Mouse (Mus musculus) forebrain, embryonic 11.5 days (tissue): ENCODE results near the gene Polr1c. TPM values are rescaled to one million over a fixed set of nuclear protein-coding genes. Genes with fewer than 3 reads are reported as not detected.

Source experiments
- ATAC-seq: fragments of 200-750 bp; cut with Nextera tagmentation; replicated peaks from 2 replicates; pipeline ENCODE4 v1.8.0; 2017; ENCODE audit warnings: moderate TSS enrichment; ENCODE audit not compliant: low FRiP score
- DNase-seq: peaks from one replicate; pipeline ENCODE4 v3.0.0-alpha.2; 2017; ENCODE audit warnings: low spot score
- H3K27ac ChIP-seq: fragments of 300-500 bp; sonication (generic); 2 replicates; pipeline ENCODE4 v1.5.1; 2014; ENCODE audit warnings: low read depth, low read length
- H3K27me3 ChIP-seq: fragments of 300-500 bp; sonication (generic); 2 replicates; pipeline ENCODE4 v1.6.1; 2014; ENCODE audit warnings: mild to moderate bottlenecking, low read length, mixed read lengths; ENCODE audit not compliant: control insufficient read depth, insufficient read depth
- H3K36me3 ChIP-seq: fragments of 300-500 bp; sonication (generic); 2 replicates; pipeline ENCODE4 v1.6.1; 2014; ENCODE audit warnings: mild to moderate bottlenecking, low read length, moderate library complexity, mixed read lengths; ENCODE audit not compliant: control insufficient read depth, insufficient read depth
- H3K4me1 ChIP-seq: fragments of 300-500 bp; sonication (generic); replicated peaks from 2 replicates; pipeline ENCODE4 v1.6.1; 2014; ENCODE audit warnings: low read length, mixed read lengths; ENCODE audit not compliant: control insufficient read depth, insufficient read depth
- H3K4me2 ChIP-seq: fragments of 300-500 bp; sonication (generic); 2 replicates; pipeline ENCODE4 v1.6.1; 2014; ENCODE audit warnings: low read depth, mild to moderate bottlenecking, low read length, moderate library complexity, mixed read lengths; ENCODE audit not compliant: severe bottlenecking
- H3K4me3 ChIP-seq: fragments of 300-500 bp; sonication (generic); 2 replicates; pipeline ENCODE4 v1.5.1; 2014; ENCODE audit warnings: low read depth, low read length
- H3K9ac ChIP-seq: fragments of 300-500 bp; sonication (generic); 2 replicates; pipeline ENCODE4 v1.6.1; 2014; ENCODE audit warnings: low read length
- H3K9me3 ChIP-seq: fragments of 300-500 bp; sonication (generic); 2 replicates; pipeline ENCODE4 v1.6.1; 2016; ENCODE audit warnings: low read length, mixed read lengths; ENCODE audit not compliant: control insufficient read depth
- WGBS: fragments of 180-500 bp; shearing (Covaris S2); extraction: QIAGEN DNeasy Blood & Tissue Kit; methylation state at CpG from one replicate; pipeline ENCODE4 v1.1.7; 2014; 5-methylcytosine and 5-hydroxymethylcytosine counted together
- polyA plus RNA-seq: library from polyadenylated mRNA; unstranded; fragments of >200 nt; fragmentation: Nextera tagmentation; extraction: Ambion mirVana; gene quantifications from 2 replicates; pipeline ENCODE4 v1.2.1, GENCODE M21; 2014

Polr1c gene
- polyA plus RNA-seq, 1 experiment from 2014 or later, result 111 TPM

DNA sequence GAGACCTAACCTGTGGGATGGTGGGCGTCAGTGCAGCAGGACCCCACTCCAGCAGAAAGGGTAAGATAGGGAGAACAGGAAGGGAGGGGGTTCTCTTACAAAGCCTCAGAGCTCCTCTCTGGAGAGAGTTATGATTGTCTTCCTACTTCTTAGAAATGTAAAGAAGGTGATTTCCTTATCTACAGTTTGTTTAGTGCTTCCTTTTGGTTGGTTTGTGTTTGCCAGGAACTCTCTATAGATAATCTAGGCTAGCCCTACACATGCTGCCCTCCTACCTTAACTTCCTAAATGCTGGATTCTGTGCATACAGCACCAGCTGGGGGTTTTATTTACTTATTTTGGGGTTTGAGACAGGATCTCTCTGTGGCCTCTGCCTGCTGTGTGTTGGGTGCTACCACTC is 11.8 kb downstream of the Polr1c start:
- no peak overlapping the region for H3K27ac ChIP-seq
- H3K4me1 ChIP-seq, result no peaks in the 10 kb centered on the region
- H3K4me3 ChIP-seq, result no peak overlapping the region
- no peaks in the 10 kb centered on the region for H3K27me3 ChIP-seq
- peaks cover 16% of the 10 kb centered on the region; the same call in 1 of the 2 replicates for H3K36me3 ChIP-seq
- no peak for DNase-seq
- H3K9ac ChIP-seq, result no peak overlapping the region
- WGBS, result 100% methylated on average over 1 of the region's 1 CpGs
- no peak for ATAC-seq
- no peak overlapping the region for H3K4me2 ChIP-seq
- H3K9me3 ChIP-seq, result no peaks in the 10 kb centered on the region

DNA sequence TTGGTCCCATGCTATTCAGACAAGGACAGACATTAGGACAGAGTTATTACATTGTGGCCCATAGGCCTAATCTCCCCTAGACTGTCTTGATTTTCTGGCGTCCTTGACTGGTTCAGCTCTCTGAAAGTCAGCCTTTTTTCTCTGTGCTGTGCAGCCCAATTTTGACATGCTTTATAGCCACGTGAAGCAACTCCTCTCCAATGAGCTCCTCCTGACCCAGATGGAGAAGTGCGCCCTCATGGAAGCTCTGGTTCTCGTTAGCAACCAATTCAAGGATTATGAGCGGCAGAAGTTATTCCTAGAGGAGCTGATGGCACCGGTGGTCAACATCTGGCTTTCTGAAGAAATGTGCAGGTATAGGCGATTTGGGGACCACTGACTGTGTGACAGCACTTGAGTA is 20.3 kb downstream of the Polr1c start:
- Histone ChIP-seq H3K4me1 (no peaks in the 10 kb centered on the region), H3K9me3 (no peaks in the 10 kb centered on the region), H3K27ac (no peak overlapping the region), H3K4me3 (no peak overlapping the region), H3K4me2 (no peak overlapping the region), H3K27me3 (no peaks in the 10 kb centered on the region), H3K9ac (no peak overlapping the region), H3K36me3 (peaks cover 19% of the 10 kb centered on the region; the same call in 1 of the 2 replicates)
- WGBS, result 88% methylated on average over 7 of the region's 7 CpGs
- DNase-seq (no peak), ATAC-seq (no peak)

GRCm38 (mm10) chr17:46221601-46222000 is 26.3 kb downstream of the Polr1c start:
- Histone ChIP-seq H3K9ac (no peak overlapping the region), H3K36me3 (peaks cover 13% of the 10 kb centered on the region; the same call in 1 of the 2 replicates), H3K9me3 (no peaks in the 10 kb centered on the region), H3K4me2 (no peak overlapping the region), H3K27ac (no peak overlapping the region), H3K27me3 (no peaks in the 10 kb centered on the region), H3K4me3 (no peak overlapping the region), H3K4me1 (no peaks in the 10 kb centered on the region)
- no peak for ATAC-seq
- no peak for DNase-seq
- WGBS, result 93% methylated on average over 3 of the region's 3 CpGs

GRCm38 (mm10) chr17:46210550-46210949 is 37.3 kb downstream of the Polr1c start:
- ATAC-seq (no peak), DNase-seq (no peak)
- no peak overlapping the region for H3K4me2 ChIP-seq
- no peak overlapping the region for H3K27ac ChIP-seq
- WGBS, result 88% methylated on average over 3 of the region's 3 CpGs
- peaks cover 16% of the 10 kb centered on the region for H3K36me3 ChIP-seq
- no peak overlapping the region for H3K9ac ChIP-seq
- H3K9me3 ChIP-seq, result no peaks in the 10 kb centered on the region
- no peak overlapping the region for H3K4me3 ChIP-seq
- H3K27me3 ChIP-seq, result no peaks in the 10 kb centered on the region
- no peaks in the 10 kb centered on the region for H3K4me1 ChIP-seq

GRCm38 (mm10) chr17:46206676-46207075 is 41.2 kb downstream of the Polr1c start:
- no peaks in the 10 kb centered on the region for H3K9me3 ChIP-seq
- no peak overlapping the region for H3K4me3 ChIP-seq
- H3K9ac ChIP-seq, result no peak overlapping the region
- ATAC-seq, result no peak
- H3K36me3 ChIP-seq, result peaks cover 16% of the 10 kb centered on the region
- H3K4me2 ChIP-seq, result no peak overlapping the region
- DNase-seq, result no peak
- peaks cover 4% of the 10 kb centered on the region for H3K4me1 ChIP-seq
- no peak overlapping the region for H3K27ac ChIP-seq
- H3K27me3 ChIP-seq, result no peaks in the 10 kb centered on the region

DNA sequence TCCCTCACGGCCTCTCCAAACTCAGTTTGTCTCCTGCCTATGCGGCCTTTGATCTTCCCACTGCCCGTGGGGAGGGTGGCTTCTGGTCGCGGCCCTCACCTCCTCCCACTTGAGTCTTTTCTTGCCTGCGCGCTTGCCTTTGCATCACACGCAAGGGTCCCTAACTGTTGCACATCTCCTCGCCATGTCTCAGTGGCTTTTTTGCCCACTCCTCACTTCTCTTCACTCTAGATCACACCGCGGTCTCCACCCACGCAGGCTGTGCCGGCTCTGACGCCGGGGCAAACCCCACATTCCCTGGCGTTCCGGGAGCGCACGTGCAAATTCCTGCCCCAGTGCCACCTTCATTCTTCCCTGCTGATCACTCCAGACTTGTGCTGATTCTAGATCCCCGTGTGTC is 44.8 kb downstream of the Polr1c start:
- Histone ChIP-seq H3K27ac (peak overlapping the region; percentile 57), H3K27me3 (no peaks in the 10 kb centered on the region), H3K4me2 (peak overlapping the region; percentile 89), H3K4me1 (peaks cover 4% of the 10 kb centered on the region), H3K9me3 (no peaks in the 10 kb centered on the region), H3K9ac (peak overlapping the region; percentile 94), H3K4me3 (peak overlapping the region; percentile 96), H3K36me3 (peaks cover 4% of the 10 kb centered on the region; the same call in 1 of the 2 replicates)
- DNase-seq (peak; percentile 59), ATAC-seq (no peak; the same call in 1 of the 2 replicates)
- WGBS, result 0% methylated on average over 20 of the region's 20 CpGs

DNA sequence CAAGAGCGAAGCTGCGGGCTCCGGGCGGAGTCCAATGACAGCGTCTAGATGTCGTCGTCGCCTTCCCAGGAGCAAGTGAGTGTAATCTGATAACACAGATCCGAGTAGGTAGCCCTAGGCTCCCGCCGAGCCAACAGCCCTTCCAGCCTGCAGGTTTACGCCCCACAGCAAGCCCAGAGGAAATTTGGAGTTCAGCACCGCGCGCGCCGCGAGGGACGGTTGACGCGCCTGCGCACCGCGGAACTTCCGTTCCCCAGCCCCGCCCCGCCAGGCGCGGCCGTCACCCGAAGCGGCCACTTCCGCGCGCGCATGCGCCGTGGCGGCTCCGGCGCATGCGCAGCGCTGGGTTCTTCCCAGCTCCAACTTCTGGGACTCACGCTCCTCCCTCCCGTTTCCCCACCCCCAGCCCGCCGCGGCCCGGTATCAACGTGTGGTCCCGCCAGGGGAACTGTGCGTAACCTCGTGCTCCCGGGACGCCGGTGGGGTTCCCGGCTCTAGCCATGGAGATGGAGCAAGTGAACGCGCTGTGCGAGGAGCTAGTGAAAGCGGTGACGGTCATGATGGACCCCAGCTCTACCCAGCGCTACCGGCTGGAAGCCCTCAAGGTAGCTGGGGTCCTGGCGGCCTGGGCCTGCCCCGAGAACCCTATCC is 45.3 kb downstream of the Polr1c start, which contains the start of the genes Polh and Xpo5:
Gene Polh (minus strand): TSS at position 225 of the 651 bp plus-strand sequence.
Gene Xpo5 (plus strand): TSS at position 362 of the 651 bp plus-strand sequence.
- ATAC-seq (peak; percentile 95), DNase-seq (peak; percentile 96)
- Histone ChIP-seq H3K9ac (peak within 1 kb of the TSS; percentile 94), H3K9me3 (no peaks in the 10 kb centered on the region), H3K27me3 (no peaks in the 10 kb centered on the region), H3K4me2 (peak within 1 kb of the TSS; percentile 89), H3K27ac (peak within 1 kb of the TSS; percentile 79), H3K4me1 (peaks cover 4% of the 10 kb centered on the region), H3K4me3 (peak within 1 kb of the TSS; percentile 96), H3K36me3 (peaks cover 3% of the 10 kb centered on the region)
- under 1% methylated on average over 66 of the region's 66 CpGs for WGBS

- Histone ChIP-seq H3K9me3 (no peaks in the 10 kb centered on the region), H3K9ac (peak overlapping the region; percentile 94; the same call in 1 of the 2 replicates), H3K4me2 (peak overlapping the region; percentile 79; the same call in 1 of the 2 replicates), H3K27ac (no peak overlapping the region), H3K27me3 (no peaks in the 10 kb centered on the region), H3K36me3 (peaks cover 3% of the 10 kb centered on the region), H3K4me1 (peaks cover 4% of the 10 kb centered on the region), H3K4me3 (peak overlapping the region; percentile 96)
- ATAC-seq, result no peak
- DNase-seq, result no peak
- WGBS, result 75% methylated on average over 6 of the region's 6 CpGs
Observed at GRCm38 (mm10) chr17:46201151-46201550, 46.7 kb downstream of the Polr1c start.
